Mouse (Mus musculus) G1E (cell line): Measurements from ENCODE around the gene Prrc2b. TPM values are rescaled to one million over a fixed set of nuclear protein-coding genes. Genes with fewer than 3 reads are reported as not detected.

ENCODE experiments used
- ATAC-seq: 2 replicates; pipeline ENCODE4 v1.8.0; 2016; ENCODE audit warnings: mild to moderate bottlenecking; ENCODE audit not compliant: insufficient number of reproducible peaks, poor library complexity, low FRiP score, severe bottlenecking; ENCODE audit errors: extremely low read depth
- DNase-seq: peaks from one replicate; pipeline ENCODE4 v3.0.0; 2012; ENCODE audit warnings: low spot score
- H3K27me3 ChIP-seq: 2 replicates; pipeline ENCODE4 v1.6.1; 2012; ENCODE audit warnings: mild to moderate bottlenecking, low read length, inconsistent platforms; ENCODE audit not compliant: insufficient read depth
- H3K36me3 ChIP-seq: replicated peaks from 2 replicates; pipeline ENCODE3; 2012; ENCODE audit warnings: mild to moderate bottlenecking, inconsistent platforms
- H3K4me1 ChIP-seq: 2 replicates; pipeline ENCODE4 v1.6.1; 2012; ENCODE audit warnings: low read depth, low read length, inconsistent platforms, mixed read lengths; ENCODE audit not compliant: insufficient read depth
- H3K4me3 ChIP-seq: 2 replicates; pipeline ENCODE4 v1.5.1; 2012; ENCODE audit warnings: low read depth, mild to moderate bottlenecking, inconsistent platforms, low read length, moderate library complexity, mixed read lengths
- H3K9me3 ChIP-seq: replicated peaks from 2 replicates; pipeline ENCODE4 v1.6.1; 2012; ENCODE audit warnings: inconsistent platforms
- CTCF ChIP-seq: IDR thresholded peaks from 2 replicates; pipeline ENCODE4 v1.5.1; 2012; ENCODE audit warnings: low read depth, low read length, inconsistent platforms, mixed read lengths
- GATA1 ChIP-seq: IDR thresholded peaks from 2 replicates; pipeline ENCODE4 v1.6.1; 2012; ENCODE audit warnings: borderline replicate concordance, low read length, inconsistent platforms, mixed read lengths
- GATA2 ChIP-seq: IDR thresholded peaks from 2 replicates; pipeline ENCODE4 v1.6.1; 2012; ENCODE audit warnings: low read depth, low read length, inconsistent platforms, borderline replicate concordance
- POLR2AphosphoS5 ChIP-seq: IDR thresholded peaks from 2 replicates; pipeline ENCODE4 v1.6.1; 2012; ENCODE audit warnings: low read depth, low read length, inconsistent platforms; ENCODE audit not compliant: insufficient replicate concordance
- TAL1 ChIP-seq: conservative IDR thresholded peaks from 2 replicates; pipeline ENCODE4 v1.6.1; 2012; ENCODE audit warnings: low read depth, low read length, inconsistent platforms, mixed read lengths
- polyA plus RNA-seq: library from polyadenylated mRNA; stranded (reverse); fragments of >175 nt; gene quantifications from 2 replicates; pipeline ENCODE4 v1.2.3, GENCODE M21; 2012
- total RNA-seq, 2 experiments: library from RNA; stranded (forward) in 1 of 2; stranded (reverse) in 1 of 2; fragments of 200-1000 nt in 1 of 2; fragments of >200 nt in 1 of 2; fragmentation: Nextera tagmentation in 1 of 2; gene quantifications; 2 replicates each; pipeline ENCODE4 v1.2.3; 2014 to 2017

The Prrc2b gene
- total and polyA plus RNA-seq, 3 experiments, result 17.1 to 147 (median 103) TPM

DNA sequence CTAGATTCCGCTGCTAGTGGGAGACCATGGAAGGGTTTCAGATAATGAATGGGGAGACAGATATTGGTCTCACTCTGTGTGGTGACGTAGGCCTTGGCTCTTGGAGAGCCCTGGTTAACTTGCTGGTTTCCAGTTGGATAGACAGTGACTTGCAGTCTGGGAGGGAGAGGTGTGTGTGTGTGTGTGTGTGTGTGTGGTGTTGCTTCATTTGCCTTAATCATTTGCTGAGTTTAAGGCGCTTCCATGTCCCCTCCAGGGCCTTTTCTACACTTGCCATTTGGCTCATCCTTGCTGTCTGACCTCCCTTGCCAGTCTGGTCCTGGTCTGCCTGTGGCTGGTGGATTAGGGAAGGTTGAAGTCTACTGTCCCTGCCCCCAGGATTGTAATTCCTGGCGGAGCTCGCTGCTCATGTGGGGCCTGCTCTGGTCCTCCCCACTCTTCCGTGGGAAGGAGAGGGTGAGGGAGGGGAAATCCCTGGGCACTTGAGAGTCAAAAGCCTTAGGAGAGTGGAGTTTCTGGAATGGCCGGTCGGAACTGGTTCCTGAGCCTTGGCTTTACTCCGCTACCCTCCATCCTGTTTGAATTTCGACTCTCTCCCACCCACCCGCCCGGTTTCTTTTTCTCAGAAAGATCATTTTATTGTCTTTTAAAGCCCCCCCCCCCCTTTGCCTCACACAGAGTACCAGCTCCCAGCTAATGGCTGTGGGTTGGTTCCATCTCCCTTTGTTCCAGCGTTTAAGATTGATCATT lies 2.3 kb downstream of the Prrc2b start:
- Histone ChIP-seq H3K36me3 (peaks cover 42% of the 10 kb centered on the region), H3K4me3 (peak overlapping the region; percentile 85; the same call in 1 of the 2 replicates), H3K4me1 (peaks cover 64% of the 10 kb centered on the region), H3K9me3 (no peaks in the 10 kb centered on the region), H3K27me3 (no peaks in the 10 kb centered on the region)
- ATAC-seq (peak; percentile 61), DNase-seq (peak; percentile 69)
- TF ChIP-seq TAL1 (no peak), POLR2AphosphoS5 (no peak), CTCF (no peak), GATA2 (no peak), GATA1 (no peak)

- Histone ChIP-seq H3K4me1 (peaks cover 63% of the 10 kb centered on the region), H3K36me3 (peaks cover 47% of the 10 kb centered on the region), H3K4me3 (no peak overlapping the region; the same call in 1 of the 2 replicates), H3K27me3 (no peaks in the 10 kb centered on the region), H3K9me3 (no peaks in the 10 kb centered on the region)
- no peak for ATAC-seq
- no peak for TF ChIP-seq GATA2
- TF ChIP-seq POLR2AphosphoS5, result no peak
- TF ChIP-seq CTCF, result no peak
- TF ChIP-seq GATA1, result no peak
- no peak for TF ChIP-seq TAL1
- DNase-seq, result no peak
Observed at GRCm38 (mm10) chr2:32153791-32154119, 2.9 kb downstream of the Prrc2b start.

- ATAC-seq (no peak), DNase-seq (no peak)
- H3K9me3 ChIP-seq, result no peaks in the 10 kb centered on the region
- TF ChIP-seq POLR2AphosphoS5, result no peak
- TF ChIP-seq CTCF, result no peak
- no peak for TF ChIP-seq GATA1
- no peak for TF ChIP-seq GATA2
- TF ChIP-seq TAL1, result no peak
- H3K4me1 ChIP-seq, result peaks cover 66% of the 10 kb centered on the region
- H3K36me3 ChIP-seq, result peaks cover 54% of the 10 kb centered on the region
- peak overlapping the region; percentile 35; the same call in 1 of the 2 replicates for H3K4me3 ChIP-seq
- no peaks in the 10 kb centered on the region for H3K27me3 ChIP-seq
Observed at GRCm38 (mm10) chr2:32154334-32154997, 3.6 kb downstream of the Prrc2b start.

GRCm38 (mm10) chr2:32154998-32155541 lies 4.2 kb downstream of the Prrc2b start:
- H3K36me3 ChIP-seq, result peaks cover 60% of the 10 kb centered on the region
- ATAC-seq (no peak), DNase-seq (no peak)
- no peaks in the 10 kb centered on the region for H3K9me3 ChIP-seq
- no peak overlapping the region; the same call in 1 of the 2 replicates for H3K4me3 ChIP-seq
- no peaks in the 10 kb centered on the region for H3K27me3 ChIP-seq
- TF ChIP-seq TAL1 (no peak), POLR2AphosphoS5 (no peak), CTCF (no peak), GATA1 (no peak), GATA2 (no peak)
- peaks cover 68% of the 10 kb centered on the region for H3K4me1 ChIP-seq

- no peaks in the 10 kb centered on the region for H3K27me3 ChIP-seq
- peaks cover 67% of the 10 kb centered on the region for H3K4me1 ChIP-seq
- TF ChIP-seq TAL1 (no peak), GATA2 (no peak), POLR2AphosphoS5 (no peak), CTCF (no peak), GATA1 (no peak)
Observed at GRCm38 (mm10) chr2:32155614-32156013, 4.7 kb downstream of the Prrc2b start.

DNA sequence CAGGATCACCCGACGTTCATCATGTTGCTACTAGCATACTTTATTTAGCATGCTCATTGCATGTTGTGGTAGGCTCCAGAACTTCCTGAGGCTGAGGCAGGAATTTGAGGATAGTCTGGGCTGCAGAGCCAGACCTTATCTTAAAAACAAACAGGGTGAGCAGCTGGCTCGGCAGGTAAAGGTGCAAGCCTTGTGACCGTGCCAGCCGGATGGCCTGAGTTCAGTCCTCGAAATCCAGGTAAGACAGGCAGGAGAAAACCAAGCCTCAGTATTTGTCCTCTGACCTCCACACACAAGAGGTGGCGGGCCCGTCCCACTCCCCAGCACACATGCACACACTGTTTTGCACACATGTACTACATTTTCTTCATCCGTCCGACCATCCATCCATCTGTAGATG lies 5.8 kb downstream of the Prrc2b start:
- H3K4me1 ChIP-seq, result peaks cover 72% of the 10 kb centered on the region
- no peak overlapping the region for H3K4me3 ChIP-seq

More at GRCm38 (mm10) chr2:32155614-32156013, 4.7 kb downstream of the Prrc2b start:
- ATAC-seq (no peak), DNase-seq (no peak)
- Histone ChIP-seq H3K9me3 (no peaks in the 10 kb centered on the region), H3K36me3 (peaks cover 66% of the 10 kb centered on the region), H3K4me3 (no peak overlapping the region)

More for the DNA sequence above, 5.8 kb downstream of the Prrc2b start:
- ATAC-seq (no peak), DNase-seq (no peak)
- Histone ChIP-seq H3K9me3 (no peaks in the 10 kb centered on the region), H3K36me3 (peaks cover 74% of the 10 kb centered on the region), H3K27me3 (no peaks in the 10 kb centered on the region)
- TF ChIP-seq POLR2AphosphoS5, result no peak
- TF ChIP-seq CTCF, result no peak
- TF ChIP-seq GATA1, result no peak
- TF ChIP-seq TAL1, result no peak
- TF ChIP-seq GATA2, result no peak
